Mouse (Mus musculus) hindbrain, embryonic 16.5 days (tissue): ENCODE results near the gene Gm5447. TPM values are rescaled to one million over a fixed set of nuclear protein-coding genes. Genes with fewer than 3 reads are reported as not detected.
A peak's percentile ranks its signal among the peaks of the same experiment; 100 is the strongest.

Experiments
- ATAC-seq: fragments of 200-750 bp; cut with Nextera tagmentation; 2 replicates; pipeline ENCODE4 v1.8.0; 2017; ENCODE audit warnings: moderate TSS enrichment, moderate library complexity
- H3K27ac ChIP-seq: fragments of 300-500 bp; sonication (generic); 2 replicates; pipeline ENCODE4 v1.5.1; 2014; ENCODE audit warnings: low read depth, mild to moderate bottlenecking, control low read depth, low read length, moderate library complexity
- H3K27me3 ChIP-seq: fragments of 300-500 bp; sonication (generic); replicated peaks from 2 replicates; pipeline ENCODE4 v1.6.1; 2014; ENCODE audit warnings: low read length; ENCODE audit not compliant: control insufficient read depth, insufficient read depth
- H3K36me3 ChIP-seq: fragments of 300-500 bp; sonication (generic); 2 replicates; pipeline ENCODE4 v1.6.1; 2014; ENCODE audit warnings: mild to moderate bottlenecking, low read length, moderate library complexity, mixed read lengths; ENCODE audit not compliant: control insufficient read depth, insufficient read depth
- H3K4me1 ChIP-seq: fragments of 300-500 bp; sonication (generic); 2 replicates; pipeline ENCODE4 v1.6.1; 2014; ENCODE audit warnings: low read depth, low read length; ENCODE audit not compliant: control insufficient read depth, insufficient read depth
- H3K4me2 ChIP-seq: fragments of 300-500 bp; sonication (generic); 2 replicates; pipeline ENCODE4 v1.6.1; 2014; ENCODE audit warnings: mild to moderate bottlenecking, low read length, control low read depth, moderate library complexity
- H3K4me3 ChIP-seq: fragments of 300-500 bp; sonication (generic); 2 replicates; pipeline ENCODE4 v1.5.1; 2014; ENCODE audit warnings: mild to moderate bottlenecking, low read length, control low read depth, moderate library complexity
- H3K9ac ChIP-seq: fragments of 300-500 bp; sonication (generic); 2 replicates; pipeline ENCODE4 v1.6.1; 2014; ENCODE audit warnings: low read depth, mild to moderate bottlenecking, control low read depth, low read length, moderate library complexity
- H3K9me3 ChIP-seq: fragments of 300-500 bp; sonication (generic); 2 replicates; pipeline ENCODE4 v1.6.1; 2014; ENCODE audit warnings: mild to moderate bottlenecking, low read length, moderate library complexity; ENCODE audit not compliant: control insufficient read depth
- WGBS: fragments of 180-500 bp; shearing (Covaris S2); extraction: QIAGEN DNeasy Blood & Tissue Kit; methylation state at CpG from one replicate; pipeline ENCODE4 v1.1.7; 2014; 5-methylcytosine and 5-hydroxymethylcytosine counted together
- polyA plus RNA-seq: library from polyadenylated mRNA; unstranded; fragments of >200 nt; fragmentation: Nextera tagmentation; extraction: Ambion mirVana; gene quantifications from 2 replicates; pipeline ENCODE4 v1.2.1, GENCODE M21; 2015

The Gm5447 gene
- polyA plus RNA-seq, 1 experiment from 2014 or later = 0.09 TPM

- H3K27me3 ChIP-seq = no peaks in the 10 kb centered on the region
- H3K9me3 ChIP-seq = no peaks in the 10 kb centered on the region
- H3K9ac ChIP-seq = no peak overlapping the region
- H3K4me2 ChIP-seq = no peak overlapping the region
- no peak overlapping the region for H3K4me3 ChIP-seq
- 92% methylated on average over 2 of the region's 2 CpGs for WGBS
- ATAC-seq = no peak
- no peaks in the 10 kb centered on the region for H3K4me1 ChIP-seq
- 0 out of 2 replicates have a peak, but pooled peaks cover 2% of the 10 kb centered on the region for H3K36me3 ChIP-seq
- no peak overlapping the region for H3K27ac ChIP-seq
Observed at GRCm38 (mm10) chr13:30952044-30952443, 22.0 kb upstream of the Gm5447 start.

GRCm38 (mm10) chr13:30953580-30953979, 20.4 kb upstream of the Gm5447 start:
- Histone ChIP-seq H3K9me3 (no peaks in the 10 kb centered on the region), H3K4me3 (no peak overlapping the region), H3K27ac (no peak overlapping the region), H3K36me3 (no peaks in the 10 kb centered on the region), H3K9ac (no peak overlapping the region), H3K4me1 (no peaks in the 10 kb centered on the region), H3K4me2 (no peak overlapping the region), H3K27me3 (no peaks in the 10 kb centered on the region)
- no peak for ATAC-seq
- WGBS = 81% methylated on average over 1 of the region's 1 CpGs

- H3K9ac ChIP-seq = no peak overlapping the region
- H3K36me3 ChIP-seq = peaks cover 3% of the 10 kb centered on the region; the same call in 1 of the 2 replicates
- WGBS = 95% methylated on average over 2 of the region's 2 CpGs
- H3K4me1 ChIP-seq = no peaks in the 10 kb centered on the region
- no peaks in the 10 kb centered on the region for H3K27me3 ChIP-seq
- ATAC-seq = no peak
- H3K4me2 ChIP-seq = no peak overlapping the region
- H3K27ac ChIP-seq = no peak overlapping the region
- H3K9me3 ChIP-seq = no peaks in the 10 kb centered on the region
- H3K4me3 ChIP-seq = no peak overlapping the region
Observed at GRCm38 (mm10) chr13:30960714-30961113, 13.3 kb upstream of the Gm5447 start.

GRCm38 (mm10) chr13:30961932-30962331, 12.1 kb upstream of the Gm5447 start:
- H3K4me3 ChIP-seq = no peak overlapping the region

GRCm38 (mm10) chr13:30966507-30966911, 7.5 kb upstream of the Gm5447 start:
- ATAC-seq = peak; percentile 56
- no peak overlapping the region for H3K4me3 ChIP-seq
- peak overlapping the region; percentile 41 for H3K4me2 ChIP-seq
- H3K27ac ChIP-seq = peak overlapping the region; percentile 6; the same call in 1 of the 2 replicates
- H3K9ac ChIP-seq = peak overlapping the region; percentile 30
- H3K4me1 ChIP-seq = peaks cover 6% of the 10 kb centered on the region
- H3K9me3 ChIP-seq = no peaks in the 10 kb centered on the region
- H3K27me3 ChIP-seq = no peaks in the 10 kb centered on the region
- WGBS = 4% methylated on average over 10 of the region's 10 CpGs
- H3K36me3 ChIP-seq = no peaks in the 10 kb centered on the region

More at GRCm38 (mm10) chr13:30961932-30962331, 12.1 kb upstream of the Gm5447 start:
- Histone ChIP-seq H3K4me2 (no peak overlapping the region), H3K27ac (no peak overlapping the region), H3K4me1 (peaks cover 6% of the 10 kb centered on the region), H3K9me3 (no peaks in the 10 kb centered on the region), H3K27me3 (no peaks in the 10 kb centered on the region), H3K36me3 (peaks cover 3% of the 10 kb centered on the region; the same call in 1 of the 2 replicates), H3K9ac (no peak overlapping the region)
- 53% methylated on average over 2 of the region's 2 CpGs for WGBS
- no peak for ATAC-seq

GRCm38 (mm10) chr13:30968311-30968710, 5.7 kb upstream of the Gm5447 start:
- peaks cover 11% of the 10 kb centered on the region for H3K4me1 ChIP-seq
- ATAC-seq = no peak

DNA sequence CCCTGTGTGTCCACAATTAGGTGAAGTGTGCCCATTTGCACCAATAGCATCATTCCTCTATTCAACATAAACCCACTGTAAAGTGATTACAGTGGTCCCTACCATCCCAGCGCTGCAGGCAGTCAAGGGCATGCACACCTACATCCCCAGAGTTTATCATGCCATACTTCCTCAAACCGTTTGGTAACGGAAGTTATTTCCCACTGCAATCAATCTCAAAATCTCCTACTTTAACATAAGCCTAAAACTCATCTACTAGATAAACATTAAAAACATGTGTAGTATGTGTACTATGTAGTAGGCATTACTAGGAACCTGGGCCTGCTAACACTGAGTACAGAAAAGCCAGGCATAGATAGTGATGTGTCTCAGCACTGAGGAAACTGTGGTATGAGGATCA, 3.0 kb upstream of the Gm5447 start:
- WGBS = 94% methylated on average over 3 of the region's 3 CpGs
- no peak overlapping the region for H3K9ac ChIP-seq
- ATAC-seq = no peak

More at GRCm38 (mm10) chr13:30968311-30968710, 5.7 kb upstream of the Gm5447 start:
- Histone ChIP-seq H3K4me3 (no peak overlapping the region), H3K4me2 (no peak overlapping the region), H3K9me3 (no peaks in the 10 kb centered on the region), H3K36me3 (no peaks in the 10 kb centered on the region), H3K27me3 (no peaks in the 10 kb centered on the region), H3K27ac (no peak overlapping the region), H3K9ac (no peak overlapping the region)
- WGBS = 70% methylated on average over 4 of the region's 4 CpGs

GRCm38 (mm10) chr13:30972102-30972501, 1.9 kb upstream of the Gm5447 start:
- Histone ChIP-seq H3K4me3 (no peak overlapping the region), H3K27me3 (no peaks in the 10 kb centered on the region), H3K4me2 (no peak overlapping the region), H3K4me1 (peaks cover 9% of the 10 kb centered on the region), H3K9me3 (no peaks in the 10 kb centered on the region), H3K36me3 (no peaks in the 10 kb centered on the region), H3K9ac (no peak overlapping the region), H3K27ac (no peak overlapping the region)
- WGBS = 93% methylated on average over 2 of the region's 2 CpGs
- no peak for ATAC-seq

More for the DNA sequence above, 3.0 kb upstream of the Gm5447 start:
- Histone ChIP-seq H3K36me3 (no peaks in the 10 kb centered on the region), H3K4me1 (peaks cover 15% of the 10 kb centered on the region), H3K27ac (no peak overlapping the region), H3K27me3 (no peaks in the 10 kb centered on the region), H3K4me3 (no peak overlapping the region), H3K9me3 (no peaks in the 10 kb centered on the region), H3K4me2 (no peak overlapping the region)

DNA sequence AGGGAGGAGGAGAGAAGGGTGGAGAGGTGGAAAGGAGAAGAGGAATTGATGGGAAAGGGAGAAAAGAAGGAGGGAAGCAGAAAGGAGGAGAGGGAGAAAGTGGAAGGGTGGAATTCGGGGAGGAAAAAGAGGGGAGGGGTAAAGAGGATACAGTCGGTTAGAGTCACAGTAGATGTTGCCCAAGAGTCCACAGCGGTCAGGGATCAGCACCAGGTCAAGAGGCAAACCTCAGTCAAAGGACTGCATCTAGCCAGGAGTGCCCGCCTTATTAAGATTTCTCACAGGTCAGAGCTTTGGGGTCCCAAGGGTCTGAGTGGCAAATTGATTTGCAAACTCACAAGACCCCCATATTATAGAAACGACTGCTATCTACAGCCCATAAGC, 235 bp downstream of the Gm5447 start:
- H3K9ac ChIP-seq = peak overlapping the region; percentile 82
- H3K36me3 ChIP-seq = no peaks in the 10 kb centered on the region
- ATAC-seq = peak; percentile 71
- H3K4me3 ChIP-seq = peak overlapping the region; percentile 62
- H3K4me1 ChIP-seq = peaks cover 9% of the 10 kb centered on the region; the same call in 1 of the 2 replicates
- H3K9me3 ChIP-seq = no peaks in the 10 kb centered on the region
- H3K27ac ChIP-seq = no peak overlapping the region
- H3K4me2 ChIP-seq = peak overlapping the region; percentile 67
- H3K27me3 ChIP-seq = no peaks in the 10 kb centered on the region
- 19% methylated on average over 5 of the region's 5 CpGs for WGBS
